Mouse (Mus musculus): ENCODE data around the gene Kynu. TPM values are rescaled to one million over a fixed set of nuclear protein-coding genes. Genes with fewer than 3 reads are reported as not detected.

Gene Kynu
- polyA plus RNA-seq, 1 experiment from 2014 or later, result 6.7 TPM

DNA sequence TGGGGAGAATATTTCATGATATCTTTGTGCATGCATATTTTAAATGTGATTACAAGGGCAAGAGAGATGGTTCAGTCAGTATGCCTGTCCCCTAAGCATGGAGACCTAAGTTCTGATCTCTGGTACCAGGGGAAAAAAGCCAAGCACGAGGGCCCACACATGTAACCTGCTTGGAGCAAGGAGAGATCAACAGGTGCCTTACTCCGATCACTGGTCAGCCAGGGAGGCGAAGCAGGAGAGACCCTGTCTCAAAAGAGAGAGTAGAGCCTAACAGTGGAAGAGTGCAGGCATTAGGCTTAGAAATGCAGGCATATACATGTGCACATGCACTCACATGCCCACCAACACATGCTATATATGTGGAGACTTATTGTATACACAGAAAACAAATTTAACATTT lies 173.7 kb downstream of the Kynu start:
- no peaks in the 10 kb centered on the region for H3K9me3 ChIP-seq (replicated peaks)
- ATAC-seq (ENCODE audit: insufficient read depth), result no peak
- no peak overlapping the region for H3K4me2 ChIP-seq
- H3K9ac ChIP-seq, result no peak overlapping the region
- H3K4me3 ChIP-seq (replicated peaks), result no peak overlapping the region
- H3K4me1 ChIP-seq (replicated peaks), result no peaks in the 10 kb centered on the region; the same call in 1 of the 2 replicates
- H3K36me3 ChIP-seq (replicated peaks), result no peaks in the 10 kb centered on the region
- no peak overlapping the region for H3K27ac ChIP-seq (replicated peaks)
- 59% methylated on average over 3 of the region's 3 CpGs for WGBS (ENCODE audit: insufficient replicate concordance)
- H3K27me3 ChIP-seq, result no peaks in the 10 kb centered on the region

Other genes starting within 250 kb of the Kynu start
- 5.4 and 6.0 TPM in 2 replicates for gene Arhgap15, start 193.5 kb downstream of the Kynu start, polyA plus RNA-seq (2015; fragmentation: Nextera tagmentation; extraction: Ambion mirVana)